Mouse (Mus musculus): ENCODE results near the gene Ocel1. TPM values are rescaled to one million over a fixed set of nuclear protein-coding genes. Genes with fewer than 3 reads are reported as not detected.

The Ocel1 gene
- polyA plus RNA-seq, 1 experiment from 2014 or later = 3.8 TPM

DNA sequence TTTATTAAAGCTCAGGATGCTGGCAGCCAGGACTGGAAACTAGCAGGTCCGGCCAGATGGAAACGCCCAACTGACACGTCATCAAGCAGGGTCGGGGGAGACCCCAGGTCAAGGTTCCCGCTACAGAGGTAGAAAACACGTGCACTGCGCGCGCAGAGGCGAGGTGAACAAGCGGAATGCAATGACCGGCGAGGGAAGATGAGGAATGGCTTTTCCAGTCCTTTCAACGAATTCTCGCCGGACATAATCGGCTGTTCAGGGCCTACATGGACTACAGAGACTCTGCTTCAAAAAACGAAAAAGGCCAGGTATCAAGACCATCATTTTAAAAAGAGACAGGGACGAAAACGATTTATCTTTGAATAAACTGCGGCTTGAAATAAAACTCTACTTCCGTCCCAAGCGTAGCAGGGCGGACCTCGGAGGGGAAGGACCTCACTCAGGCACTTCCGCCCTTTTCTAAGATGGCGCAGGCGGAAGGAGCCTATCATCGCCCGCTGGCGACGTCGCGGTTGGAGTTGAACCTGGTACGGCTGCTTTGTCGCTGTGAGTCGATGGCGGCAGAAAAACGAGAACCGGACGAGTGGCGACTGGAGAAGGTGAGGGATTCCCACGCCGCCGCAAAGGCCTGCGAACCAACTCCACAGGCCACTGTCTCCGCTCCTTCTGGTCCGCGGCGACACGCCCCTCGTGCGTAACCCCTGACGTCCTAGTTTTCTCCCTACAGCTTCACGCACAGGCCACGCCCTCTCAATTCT lies 4.1 kb upstream of the Ocel1 start, which contains the start of gene Use1:
TSS of gene Use1 (plus strand) at position 78 of the 758 bp plus-strand sequence.
- Histone ChIP-seq H3K27me3 (replicated peaks; ENCODE audit: control insufficient read depth, insufficient read depth, low read length) (no peaks in the 10 kb centered on the region), H3K9ac (ENCODE audit: low read depth, low read length) (peak within 1 kb of the TSS; percentile 77), H3K4me2 (ENCODE audit: low read depth, low read length) (peak within 1 kb of the TSS; percentile 77), H3K4me3 (ENCODE audit: low read depth, low read length) (peak within 1 kb of the TSS; percentile 69), H3K4me1 (ENCODE audit: control insufficient read depth, insufficient read depth, low read length) (peaks cover 16% of the 10 kb centered on the region), H3K27ac (replicated peaks; ENCODE audit: low read depth, low read length) (peak within 1 kb of the TSS; percentile 95), H3K36me3 (ENCODE audit: control insufficient read depth, insufficient read depth, low read length) (peaks cover 12% of the 10 kb centered on the region), H3K9me3 (ENCODE audit: control insufficient read depth, low read length) (no peaks in the 10 kb centered on the region)
- DNase-seq (ENCODE audit: low spot score) (peak; percentile 98), ATAC-seq (ENCODE audit: low read depth) (peak; percentile 83)
- under 1% methylated on average over 51 of the region's 56 CpGs for WGBS

- WGBS = 40% methylated on average over 17 of the region's 17 CpGs
- DNase-seq (ENCODE audit: low spot score) (no peak), ATAC-seq (ENCODE audit: low read depth) (no peak)
- Histone ChIP-seq H3K4me1 (ENCODE audit: control insufficient read depth, insufficient read depth, low read length) (peaks cover 16% of the 10 kb centered on the region), H3K9me3 (ENCODE audit: control insufficient read depth, low read length) (no peaks in the 10 kb centered on the region), H3K9ac (ENCODE audit: low read depth, low read length) (peak overlapping the region; percentile 77), H3K27me3 (replicated peaks; ENCODE audit: control insufficient read depth, insufficient read depth, low read length) (no peaks in the 10 kb centered on the region), H3K36me3 (ENCODE audit: control insufficient read depth, insufficient read depth, low read length) (peaks cover 12% of the 10 kb centered on the region), H3K4me3 (ENCODE audit: low read depth, low read length) (peak overlapping the region; percentile 69), H3K4me2 (ENCODE audit: low read depth, low read length) (peak overlapping the region; percentile 77), H3K27ac (replicated peaks; ENCODE audit: low read depth, low read length) (peak overlapping the region; percentile 95)
Measured at GRCm38 (mm10) chr8:71367529-71368176, 3.4 kb upstream of the Ocel1 start.

DNA sequence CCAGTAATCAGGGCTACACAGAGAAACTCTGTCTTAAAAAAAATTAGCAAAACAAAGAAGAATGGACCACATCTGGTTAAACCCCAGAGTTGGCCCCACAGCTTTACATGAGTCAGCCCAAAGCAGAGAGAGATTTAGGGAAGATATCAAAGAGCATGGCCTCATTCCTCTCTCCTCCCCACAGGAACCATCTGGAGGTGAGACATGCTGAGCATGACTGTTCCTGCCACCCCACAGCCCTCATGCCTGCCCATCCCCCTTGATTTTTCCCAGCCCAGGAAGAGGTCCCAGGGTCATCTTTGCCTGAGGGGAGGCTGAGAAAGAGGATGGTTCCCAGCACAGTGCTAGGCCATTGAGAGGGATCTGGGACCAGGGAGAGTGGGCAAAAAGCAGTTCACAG lies 2.7 kb upstream of the Ocel1 start:
- no peaks in the 10 kb centered on the region for H3K27me3 ChIP-seq (replicated peaks; ENCODE audit: control insufficient read depth, insufficient read depth, low read length)
- no peak overlapping the region for H3K4me3 ChIP-seq (ENCODE audit: low read depth, low read length)

DNA sequence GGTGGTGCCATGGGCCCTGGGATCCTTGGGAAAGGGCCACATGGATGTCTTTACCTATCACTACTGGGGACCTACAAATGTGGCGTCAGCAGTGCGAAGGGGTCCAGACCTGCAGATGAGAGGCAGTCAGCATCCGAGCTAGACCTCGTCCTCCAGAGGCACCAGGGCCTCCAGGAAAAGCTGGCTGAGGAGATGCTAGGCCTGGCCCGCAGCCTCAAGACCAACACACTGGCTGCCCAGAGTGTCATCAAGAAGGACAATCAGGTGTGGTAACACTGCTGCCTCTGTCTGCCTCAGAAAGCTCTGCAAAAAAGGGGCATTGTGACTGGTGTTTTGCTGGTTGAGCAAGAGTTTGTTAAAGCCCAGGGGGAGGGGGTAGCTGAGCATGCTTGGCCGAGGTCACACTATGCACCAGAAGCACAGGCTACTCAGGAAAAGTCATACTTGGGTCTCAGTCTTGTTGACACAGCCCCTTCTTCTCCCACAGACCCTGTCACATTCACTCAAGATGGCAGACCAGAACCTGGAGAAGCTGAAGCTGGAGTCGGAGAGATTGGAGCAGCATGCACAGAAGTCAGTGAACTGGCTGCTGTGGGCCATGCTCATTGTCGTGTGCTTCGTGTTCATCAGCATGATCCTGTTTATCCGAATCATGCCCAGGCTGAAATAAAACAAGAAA lies 1.9 kb upstream of the Ocel1 start:
- DNase-seq (ENCODE audit: low spot score) (no peak), ATAC-seq (ENCODE audit: low read depth) (no peak)
- Histone ChIP-seq H3K27ac (replicated peaks; ENCODE audit: low read depth, low read length) (no peak overlapping the region), H3K4me1 (ENCODE audit: control insufficient read depth, insufficient read depth, low read length) (peaks cover 16% of the 10 kb centered on the region), H3K4me3 (ENCODE audit: low read depth, low read length) (no peak overlapping the region), H3K36me3 (ENCODE audit: control insufficient read depth, insufficient read depth, low read length) (peaks cover 25% of the 10 kb centered on the region), H3K27me3 (replicated peaks; ENCODE audit: control insufficient read depth, insufficient read depth, low read length) (no peaks in the 10 kb centered on the region), H3K9me3 (ENCODE audit: control insufficient read depth, low read length) (no peaks in the 10 kb centered on the region), H3K4me2 (ENCODE audit: low read depth, low read length) (no peak overlapping the region), H3K9ac (ENCODE audit: low read depth, low read length) (no peak overlapping the region)
- 88% methylated on average over 10 of the region's 10 CpGs for WGBS

More for the DNA sequence above, 2.7 kb upstream of the Ocel1 start:
- H3K4me1 ChIP-seq (ENCODE audit: control insufficient read depth, insufficient read depth, low read length) = peaks cover 16% of the 10 kb centered on the region
- H3K9ac ChIP-seq (ENCODE audit: low read depth, low read length) = no peak overlapping the region
- H3K36me3 ChIP-seq (ENCODE audit: control insufficient read depth, insufficient read depth, low read length) = peaks cover 16% of the 10 kb centered on the region
- peak overlapping the region; percentile 77 for H3K4me2 ChIP-seq (ENCODE audit: low read depth, low read length)
- no peak for DNase-seq (ENCODE audit: low spot score)
- H3K9me3 ChIP-seq (ENCODE audit: control insufficient read depth, low read length) = no peaks in the 10 kb centered on the region
- peak overlapping the region; percentile 95; the same call in 1 of the 2 replicates for H3K27ac ChIP-seq (replicated peaks; ENCODE audit: low read depth, low read length)
- no peak for ATAC-seq (ENCODE audit: low read depth)

DNA sequence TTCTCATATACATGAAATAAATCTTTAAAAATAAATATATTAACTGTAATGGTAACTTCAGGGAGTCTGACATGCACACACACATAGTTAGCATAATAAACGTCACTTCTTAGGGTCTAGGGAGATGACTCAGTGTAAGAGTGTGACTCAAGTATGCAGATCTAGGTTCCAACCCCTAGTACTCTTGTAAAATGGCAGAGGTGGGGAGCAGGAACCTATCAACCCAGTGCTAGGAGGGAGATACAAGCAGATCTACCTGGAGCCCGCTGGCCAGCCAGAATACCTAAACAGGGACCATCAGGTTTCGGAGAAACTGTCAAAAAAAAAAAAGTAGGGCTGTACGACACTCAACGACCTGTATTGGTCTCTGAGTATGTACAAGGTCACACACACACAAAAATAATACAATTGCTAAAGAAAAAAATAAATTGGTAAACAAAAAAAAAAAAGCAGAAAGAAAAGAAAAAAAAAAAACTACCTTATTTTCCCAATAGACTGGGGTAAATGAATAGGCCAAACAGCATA lies 325 bp upstream of the Ocel1 start:
- peaks cover 21% of the 10 kb centered on the region for H3K4me1 ChIP-seq (ENCODE audit: control insufficient read depth, insufficient read depth, low read length)
- no peaks in the 10 kb centered on the region for H3K9me3 ChIP-seq (ENCODE audit: control insufficient read depth, low read length)
- H3K27me3 ChIP-seq (replicated peaks; ENCODE audit: control insufficient read depth, insufficient read depth, low read length) = no peaks in the 10 kb centered on the region
- peak overlapping the region; percentile 82; the same call in 1 of the 2 replicates for H3K27ac ChIP-seq (replicated peaks; ENCODE audit: low read depth, low read length)
- no peak for ATAC-seq (ENCODE audit: low read depth)
- H3K4me2 ChIP-seq (ENCODE audit: low read depth, low read length) = peak overlapping the region; percentile 48
- no peak overlapping the region; the same call in 1 of the 2 replicates for H3K9ac ChIP-seq (ENCODE audit: low read depth, low read length)
- H3K4me3 ChIP-seq (ENCODE audit: low read depth, low read length) = peak overlapping the region; percentile 67
- WGBS = 15% methylated on average over 5 of the region's 5 CpGs
- H3K36me3 ChIP-seq (ENCODE audit: control insufficient read depth, insufficient read depth, low read length) = peaks cover 41% of the 10 kb centered on the region
- no peak for DNase-seq (ENCODE audit: low spot score)

GRCm38 (mm10) chr8:71372427-71372826 lies 1.3 kb downstream of the Ocel1 start:
- no peak for DNase-seq (ENCODE audit: low spot score)
- no peak for ATAC-seq (ENCODE audit: low read depth)
- 86% methylated on average over 10 of the region's 12 CpGs for WGBS
- Histone ChIP-seq H3K27me3 (replicated peaks; ENCODE audit: control insufficient read depth, insufficient read depth, low read length) (no peaks in the 10 kb centered on the region), H3K4me2 (ENCODE audit: low read depth, low read length) (no peak overlapping the region), H3K9me3 (ENCODE audit: control insufficient read depth, low read length) (no peaks in the 10 kb centered on the region), H3K27ac (replicated peaks; ENCODE audit: low read depth, low read length) (no peak overlapping the region), H3K9ac (ENCODE audit: low read depth, low read length) (no peak overlapping the region), H3K36me3 (ENCODE audit: control insufficient read depth, insufficient read depth, low read length) (peaks cover 46% of the 10 kb centered on the region), H3K4me1 (ENCODE audit: control insufficient read depth, insufficient read depth, low read length) (peaks cover 26% of the 10 kb centered on the region), H3K4me3 (ENCODE audit: low read depth, low read length) (no peak overlapping the region)

- Histone ChIP-seq H3K9me3 (ENCODE audit: control insufficient read depth, low read length) (no peaks in the 10 kb centered on the region), H3K36me3 (ENCODE audit: control insufficient read depth, insufficient read depth, low read length) (peaks cover 52% of the 10 kb centered on the region), H3K27me3 (replicated peaks; ENCODE audit: control insufficient read depth, insufficient read depth, low read length) (no peaks in the 10 kb centered on the region), H3K9ac (ENCODE audit: low read depth, low read length) (no peak overlapping the region), H3K4me3 (ENCODE audit: low read depth, low read length) (no peak overlapping the region), H3K4me2 (ENCODE audit: low read depth, low read length) (no peak overlapping the region), H3K4me1 (ENCODE audit: control insufficient read depth, insufficient read depth, low read length) (peaks cover 21% of the 10 kb centered on the region), H3K27ac (replicated peaks; ENCODE audit: low read depth, low read length) (no peak overlapping the region)
- no peak for ATAC-seq (ENCODE audit: low read depth)
- 94% methylated on average over 3 of the region's 3 CpGs for WGBS
- no peak for DNase-seq (ENCODE audit: low spot score)
Measured at GRCm38 (mm10) chr8:71373000-71373399, 1.9 kb downstream of the Ocel1 start.

- Histone ChIP-seq H3K9me3 (ENCODE audit: control insufficient read depth, low read length) (no peaks in the 10 kb centered on the region), H3K36me3 (ENCODE audit: control insufficient read depth, insufficient read depth, low read length) (peaks cover 46% of the 10 kb centered on the region), H3K4me2 (ENCODE audit: low read depth, low read length) (no peak overlapping the region), H3K9ac (ENCODE audit: low read depth, low read length) (no peak overlapping the region), H3K4me1 (ENCODE audit: control insufficient read depth, insufficient read depth, low read length) (peaks cover 33% of the 10 kb centered on the region), H3K4me3 (ENCODE audit: low read depth, low read length) (no peak overlapping the region), H3K27me3 (replicated peaks; ENCODE audit: control insufficient read depth, insufficient read depth, low read length) (no peaks in the 10 kb centered on the region), H3K27ac (replicated peaks; ENCODE audit: low read depth, low read length) (no peak overlapping the region)
- WGBS = 88% methylated on average over 15 of the region's 17 CpGs
- ATAC-seq (ENCODE audit: low read depth) (no peak), DNase-seq (ENCODE audit: low spot score) (no peak)
Measured at GRCm38 (mm10) chr8:71374616-71375206, 3.6 kb downstream of the Ocel1 start.
